Mouse (Mus musculus): Measurements from ENCODE around the gene Nrxn3. TPM values are rescaled to one million over a fixed set of nuclear protein-coding genes. Genes with fewer than 3 reads are reported as not detected.

Gene Nrxn3
- polyA plus RNA-seq, 1 experiment from 2014 or later: 5.0 TPM

GRCm38 (mm10) chr12:89977479-89977878 lies 1254.8 kb downstream of the Nrxn3 start:
- H3K27me3 ChIP-seq (replicated peaks; ENCODE audit: control insufficient read depth, insufficient read depth, low read length): no peaks in the 10 kb centered on the region
- no peak overlapping the region for H3K4me2 ChIP-seq (ENCODE audit: low read length)
- no peak overlapping the region for H3K27ac ChIP-seq (ENCODE audit: low read depth)
- H3K9me3 ChIP-seq (ENCODE audit: control insufficient read depth, low read length): no peaks in the 10 kb centered on the region
- DNase-seq (ENCODE audit: low spot score) (no peak), ATAC-seq (replicated peaks; ENCODE audit: low FRiP score, low TSS enrichment, low read depth) (no peak)
- no peaks in the 10 kb centered on the region for H3K4me1 ChIP-seq (replicated peaks; ENCODE audit: control insufficient read depth, insufficient read depth, low read length)
- H3K36me3 ChIP-seq (ENCODE audit: control insufficient read depth, insufficient read depth, low read length): no peaks in the 10 kb centered on the region
- H3K4me3 ChIP-seq (ENCODE audit: low read depth, low read length): no peak overlapping the region
- WGBS: 68% methylated on average over 5 of the region's 5 CpGs
- no peak overlapping the region for H3K9ac ChIP-seq (ENCODE audit: low read length)

GRCm38 (mm10) chr12:89979190-89979589 lies 1256.5 kb downstream of the Nrxn3 start:
- no peak overlapping the region for H3K4me3 ChIP-seq (ENCODE audit: low read depth, low read length)
- H3K36me3 ChIP-seq (ENCODE audit: control insufficient read depth, insufficient read depth, low read length): no peaks in the 10 kb centered on the region
- WGBS: 19% methylated on average over 1 of the region's 1 CpGs
- H3K9me3 ChIP-seq (ENCODE audit: control insufficient read depth, low read length): no peaks in the 10 kb centered on the region
- H3K4me1 ChIP-seq (replicated peaks; ENCODE audit: control insufficient read depth, insufficient read depth, low read length): no peaks in the 10 kb centered on the region
- H3K27me3 ChIP-seq (replicated peaks; ENCODE audit: control insufficient read depth, insufficient read depth, low read length): no peaks in the 10 kb centered on the region
- no peak overlapping the region for H3K9ac ChIP-seq (ENCODE audit: low read length)
- DNase-seq (ENCODE audit: low spot score) (no peak), ATAC-seq (replicated peaks; ENCODE audit: low FRiP score, low TSS enrichment, low read depth) (no peak)
- no peak overlapping the region for H3K27ac ChIP-seq (ENCODE audit: low read depth)
- no peak overlapping the region for H3K4me2 ChIP-seq (ENCODE audit: low read length)

DNA sequence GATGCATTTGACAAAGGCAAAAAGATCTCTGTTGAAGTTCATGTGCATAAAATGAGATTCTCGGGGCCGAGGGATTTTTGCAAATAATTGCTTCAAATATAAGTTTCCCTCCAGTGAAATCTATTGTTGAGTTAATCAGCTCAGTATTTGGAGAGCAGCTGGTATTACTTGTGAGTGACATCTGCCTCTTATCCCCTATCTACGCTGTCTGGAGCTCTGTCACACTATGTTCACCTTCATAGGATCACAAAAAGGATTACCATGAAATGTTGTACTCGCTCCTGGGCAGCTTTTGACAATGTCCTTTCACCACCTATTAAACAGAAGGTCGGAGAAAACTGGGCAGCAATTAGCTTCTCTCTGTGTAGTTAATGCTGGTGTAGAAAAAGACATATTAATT lies 1259.8 kb downstream of the Nrxn3 start:
- no peaks in the 10 kb centered on the region for H3K9me3 ChIP-seq (ENCODE audit: control insufficient read depth, low read length)
- no peak overlapping the region for H3K9ac ChIP-seq (ENCODE audit: low read length)
- ATAC-seq (replicated peaks; ENCODE audit: low FRiP score, low TSS enrichment, low read depth) (no peak), DNase-seq (ENCODE audit: low spot score) (no peak)
- no peak overlapping the region for H3K4me3 ChIP-seq (ENCODE audit: low read depth, low read length)
- WGBS: 78% methylated on average over 5 of the region's 5 CpGs
- H3K27ac ChIP-seq (ENCODE audit: low read depth): no peak overlapping the region
- H3K4me2 ChIP-seq (ENCODE audit: low read length): no peak overlapping the region
- H3K4me1 ChIP-seq (replicated peaks; ENCODE audit: control insufficient read depth, insufficient read depth, low read length): no peaks in the 10 kb centered on the region
- no peaks in the 10 kb centered on the region for H3K27me3 ChIP-seq (replicated peaks; ENCODE audit: control insufficient read depth, insufficient read depth, low read length)
- no peaks in the 10 kb centered on the region for H3K36me3 ChIP-seq (ENCODE audit: control insufficient read depth, insufficient read depth, low read length)

- H3K4me1 ChIP-seq (replicated peaks; ENCODE audit: control insufficient read depth, insufficient read depth, low read length): no peaks in the 10 kb centered on the region
- H3K4me2 ChIP-seq (ENCODE audit: low read length): no peak overlapping the region
- H3K9me3 ChIP-seq (ENCODE audit: control insufficient read depth, low read length): no peaks in the 10 kb centered on the region
- no peaks in the 10 kb centered on the region for H3K36me3 ChIP-seq (ENCODE audit: control insufficient read depth, insufficient read depth, low read length)
- H3K9ac ChIP-seq (ENCODE audit: low read length): no peak overlapping the region
- H3K27me3 ChIP-seq (replicated peaks; ENCODE audit: control insufficient read depth, insufficient read depth, low read length): no peaks in the 10 kb centered on the region
- no peak overlapping the region for H3K27ac ChIP-seq (ENCODE audit: low read depth)
- DNase-seq (ENCODE audit: low spot score) (no peak), ATAC-seq (replicated peaks; ENCODE audit: low FRiP score, low TSS enrichment, low read depth) (no peak)
- H3K4me3 ChIP-seq (ENCODE audit: low read depth, low read length): no peak overlapping the region
These were observed 1260.7 kb downstream of the Nrxn3 start for GRCm38 (mm10) chr12:89983399-89983798.

DNA sequence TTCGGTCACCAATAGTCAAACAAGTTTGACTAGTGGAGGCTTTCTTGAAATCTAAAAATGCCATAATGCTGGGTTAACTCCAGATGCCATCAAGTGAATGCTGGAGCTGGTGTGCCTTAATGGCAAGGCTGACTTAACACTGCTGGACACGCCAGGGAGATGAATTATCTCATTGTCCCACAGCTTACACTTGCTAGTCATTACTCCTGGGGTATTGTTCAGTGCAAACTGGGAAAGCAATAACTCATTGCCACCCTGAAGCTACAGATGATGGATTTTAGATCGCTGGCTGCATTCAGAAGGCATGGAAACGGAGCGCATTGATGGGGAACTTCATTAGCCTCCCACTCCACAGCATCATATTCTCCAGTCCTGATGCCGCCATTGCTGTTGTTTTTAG lies 1263.5 kb downstream of the Nrxn3 start:
- no peak for ATAC-seq (replicated peaks; ENCODE audit: low FRiP score, low TSS enrichment, low read depth)
- Histone ChIP-seq H3K27me3 (replicated peaks; ENCODE audit: control insufficient read depth, insufficient read depth, low read length) (no peaks in the 10 kb centered on the region), H3K4me3 (ENCODE audit: low read depth, low read length) (no peak overlapping the region), H3K27ac (ENCODE audit: low read depth) (no peak overlapping the region), H3K4me1 (replicated peaks; ENCODE audit: control insufficient read depth, insufficient read depth, low read length) (no peaks in the 10 kb centered on the region), H3K4me2 (ENCODE audit: low read length) (no peak overlapping the region), H3K9me3 (ENCODE audit: control insufficient read depth, low read length) (no peaks in the 10 kb centered on the region), H3K36me3 (ENCODE audit: control insufficient read depth, insufficient read depth, low read length) (no peaks in the 10 kb centered on the region), H3K9ac (ENCODE audit: low read length) (no peak overlapping the region)
- WGBS: 72% methylated on average over 6 of the region's 6 CpGs
- no peak for DNase-seq (ENCODE audit: low spot score)

DNA sequence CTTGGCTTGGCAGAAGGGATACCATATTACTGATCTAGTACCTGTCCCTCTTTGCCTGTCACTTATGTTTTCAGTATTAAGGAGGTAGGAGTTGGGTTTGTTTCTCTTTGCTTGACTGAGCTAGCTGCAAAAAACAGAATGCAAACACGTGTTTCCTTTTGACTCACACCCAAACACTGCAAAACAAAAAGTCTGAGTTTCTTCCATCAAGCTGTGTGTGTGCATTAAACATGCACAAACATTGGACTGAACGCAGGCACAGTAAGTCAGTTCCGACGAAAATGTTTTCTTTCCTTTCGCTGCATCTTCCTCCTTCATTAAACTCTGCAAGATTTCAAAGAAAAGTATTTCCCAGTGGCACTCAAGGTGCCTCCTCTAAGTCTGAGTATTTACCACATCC lies 1270.6 kb downstream of the Nrxn3 start:
- DNase-seq (ENCODE audit: low spot score) (no peak), ATAC-seq (replicated peaks; ENCODE audit: low FRiP score, low TSS enrichment, low read depth) (no peak)
- Histone ChIP-seq H3K9me3 (ENCODE audit: control insufficient read depth, low read length) (no peaks in the 10 kb centered on the region), H3K27ac (ENCODE audit: low read depth) (no peak overlapping the region), H3K9ac (ENCODE audit: low read length) (no peak overlapping the region), H3K4me1 (replicated peaks; ENCODE audit: control insufficient read depth, insufficient read depth, low read length) (no peaks in the 10 kb centered on the region), H3K4me2 (ENCODE audit: low read length) (no peak overlapping the region), H3K4me3 (ENCODE audit: low read depth, low read length) (no peak overlapping the region), H3K36me3 (ENCODE audit: control insufficient read depth, insufficient read depth, low read length) (no peaks in the 10 kb centered on the region), H3K27me3 (replicated peaks; ENCODE audit: control insufficient read depth, insufficient read depth, low read length) (no peaks in the 10 kb centered on the region)
- WGBS: 72% methylated on average over 5 of the region's 5 CpGs

GRCm38 (mm10) chr12:89995392-89995791 lies 1272.7 kb downstream of the Nrxn3 start:
- H3K4me2 ChIP-seq (ENCODE audit: low read length): no peak overlapping the region
- H3K9me3 ChIP-seq (ENCODE audit: control insufficient read depth, low read length): no peaks in the 10 kb centered on the region
- ATAC-seq (replicated peaks; ENCODE audit: low FRiP score, low TSS enrichment, low read depth): no peak
- DNase-seq (ENCODE audit: low spot score): no peak
- H3K4me3 ChIP-seq (ENCODE audit: low read depth, low read length): no peak overlapping the region
- H3K4me1 ChIP-seq (replicated peaks; ENCODE audit: control insufficient read depth, insufficient read depth, low read length): no peaks in the 10 kb centered on the region
- WGBS: 79% methylated on average over 4 of the region's 4 CpGs
- no peaks in the 10 kb centered on the region for H3K36me3 ChIP-seq (ENCODE audit: control insufficient read depth, insufficient read depth, low read length)
- no peak overlapping the region for H3K9ac ChIP-seq (ENCODE audit: low read length)
- H3K27ac ChIP-seq (ENCODE audit: low read depth): no peak overlapping the region
- H3K27me3 ChIP-seq (replicated peaks; ENCODE audit: control insufficient read depth, insufficient read depth, low read length): no peaks in the 10 kb centered on the region

GRCm38 (mm10) chr12:90010280-90010679 lies 1287.6 kb downstream of the Nrxn3 start:
- Histone ChIP-seq H3K36me3 (ENCODE audit: control insufficient read depth, insufficient read depth, low read length) (no peaks in the 10 kb centered on the region), H3K9me3 (ENCODE audit: control insufficient read depth, low read length) (no peaks in the 10 kb centered on the region), H3K9ac (ENCODE audit: low read length) (no peak overlapping the region), H3K4me2 (ENCODE audit: low read length) (no peak overlapping the region), H3K27ac (ENCODE audit: low read depth) (no peak overlapping the region), H3K27me3 (replicated peaks; ENCODE audit: control insufficient read depth, insufficient read depth, low read length) (no peaks in the 10 kb centered on the region), H3K4me3 (ENCODE audit: low read depth, low read length) (no peak overlapping the region), H3K4me1 (replicated peaks; ENCODE audit: control insufficient read depth, insufficient read depth, low read length) (no peaks in the 10 kb centered on the region)
- WGBS: 81% methylated on average over 2 of the region's 2 CpGs
- DNase-seq (ENCODE audit: low spot score) (no peak), ATAC-seq (replicated peaks; ENCODE audit: low FRiP score, low TSS enrichment, low read depth) (no peak)

DNA sequence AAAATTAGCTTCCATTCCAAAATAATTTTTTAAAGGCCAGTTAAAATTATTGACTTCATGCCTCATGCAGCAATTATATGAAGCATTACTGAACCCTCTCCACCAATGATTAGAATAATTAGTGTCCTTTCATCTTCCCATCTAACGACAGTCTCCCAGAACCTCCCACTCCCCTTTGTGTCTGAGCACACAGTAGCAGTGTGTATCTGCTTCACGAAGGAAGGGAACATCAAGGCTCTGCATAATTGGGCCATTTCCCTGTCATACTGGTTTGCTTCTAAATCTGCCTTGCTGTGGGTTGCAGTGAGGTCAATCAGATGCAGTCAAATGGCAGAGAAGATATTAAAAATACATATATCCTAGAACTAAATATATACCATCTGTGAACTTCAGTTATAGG lies 1291.3 kb downstream of the Nrxn3 start:
- ATAC-seq (replicated peaks; ENCODE audit: low FRiP score, low TSS enrichment, low read depth): no peak
- 61% methylated on average over 2 of the region's 2 CpGs for WGBS
- Histone ChIP-seq H3K27me3 (replicated peaks; ENCODE audit: control insufficient read depth, insufficient read depth, low read length) (no peaks in the 10 kb centered on the region), H3K4me1 (replicated peaks; ENCODE audit: control insufficient read depth, insufficient read depth, low read length) (no peaks in the 10 kb centered on the region), H3K9me3 (ENCODE audit: control insufficient read depth, low read length) (no peaks in the 10 kb centered on the region), H3K9ac (ENCODE audit: low read length) (no peak overlapping the region), H3K27ac (ENCODE audit: low read depth) (no peak overlapping the region), H3K4me3 (ENCODE audit: low read depth, low read length) (no peak overlapping the region), H3K36me3 (ENCODE audit: control insufficient read depth, insufficient read depth, low read length) (no peaks in the 10 kb centered on the region), H3K4me2 (ENCODE audit: low read length) (no peak overlapping the region)
- DNase-seq (ENCODE audit: low spot score): no peak
